Comparison of ENCODE assay signal across 10 mouse cellular contexts in genomic region chr6:103275476-103275875, GRCm38 (mm10).
DNase-seq lines count a peak whose midpoint lies in the region; ATAC-seq lines count a peak whose summit lies in the region.
"Had no signal": no experiment of that assay in that cellular context is flagged by ENCODE, and none has a peak within 500 bp of the region (broad histone marks: within the 10 kb centered on the region; RNA-seq: fewer than 3 reads in every experiment).

No protein-coding gene starts in this region.

- no peak overlapping the region for H3K4me3 ChIP-seq in hindbrain, embryonic 11.5 days (ENCODE audit: low read depth, low read length)
- H3K4me3 ChIP-seq in hindbrain, embryonic 10.5 days = no peak overlapping the region
- no peak overlapping the region for H3K4me3 ChIP-seq in midbrain, embryonic 14.5 days (replicated peaks; ENCODE audit: low read depth, low read length)
- no peak overlapping the region for H3K4me3 ChIP-seq in midbrain, embryonic 10.5 days
- H3K4me3 ChIP-seq in forebrain, embryonic 11.5 days (ENCODE audit: low read depth, low read length) = no peak overlapping the region
- H3K4me3 ChIP-seq: kidney, embryonic 15.5 days; megakaryocyte, embryonic 14.5 days had no signal

- H3K4me2 ChIP-seq in hindbrain, embryonic 11.5 days (replicated peaks; ENCODE audit: low read depth, low read length) = no peak overlapping the region
- H3K4me2 ChIP-seq in midbrain, embryonic 14.5 days (ENCODE audit: low read length) = no peak overlapping the region
- H3K4me2 ChIP-seq in forebrain, embryonic 11.5 days (ENCODE audit: low read depth, low read length, severe bottlenecking) = no peak overlapping the region
- H3K4me2 ChIP-seq: kidney, embryonic 15.5 days had no signal

- no peaks in the 10 kb centered on the region for H3K9me3 ChIP-seq in hindbrain, embryonic 11.5 days (ENCODE audit: control insufficient read depth, low read length)
- H3K9me3 ChIP-seq in hindbrain, embryonic 10.5 days = no peaks in the 10 kb centered on the region
- H3K9me3 ChIP-seq in midbrain, embryonic 14.5 days (ENCODE audit: control insufficient read depth, low read length) = no peaks in the 10 kb centered on the region
- no peaks in the 10 kb centered on the region for H3K9me3 ChIP-seq in midbrain, embryonic 10.5 days (replicated peaks)
- H3K9me3 ChIP-seq in forebrain, embryonic 11.5 days (ENCODE audit: control insufficient read depth, low read length) = no peaks in the 10 kb centered on the region
- H3K9me3 ChIP-seq: kidney, embryonic 15.5 days; megakaryocyte, embryonic 14.5 days had no signal

- no peak for ATAC-seq in hindbrain, embryonic 11.5 days (ENCODE audit: low FRiP score)
- ATAC-seq in midbrain, embryonic 14.5 days (ENCODE audit: low FRiP score, low TSS enrichment) = no peak
- ATAC-seq in forebrain, embryonic 11.5 days (replicated peaks; ENCODE audit: low FRiP score) = no peak

- no peaks in the 10 kb centered on the region for H3K4me1 ChIP-seq in hindbrain, embryonic 11.5 days (replicated peaks; ENCODE audit: control insufficient read depth, insufficient read depth, low read length)
- H3K4me1 ChIP-seq in hindbrain, embryonic 10.5 days (replicated peaks) = no peaks in the 10 kb centered on the region
- no peaks in the 10 kb centered on the region for H3K4me1 ChIP-seq in midbrain, embryonic 14.5 days (ENCODE audit: control insufficient read depth, insufficient read depth, low read length)
- no peaks in the 10 kb centered on the region for H3K4me1 ChIP-seq in midbrain, embryonic 10.5 days
- no peaks in the 10 kb centered on the region for H3K4me1 ChIP-seq in forebrain, embryonic 11.5 days (replicated peaks; ENCODE audit: control insufficient read depth, insufficient read depth, low read length)
- H3K4me1 ChIP-seq: kidney, embryonic 15.5 days; megakaryocyte, embryonic 14.5 days had no signal

- no peak overlapping the region for H3K27ac ChIP-seq in hindbrain, embryonic 11.5 days (ENCODE audit: low read depth, low read length)
- H3K27ac ChIP-seq in hindbrain, embryonic 10.5 days = no peak overlapping the region
- H3K27ac ChIP-seq in midbrain, embryonic 14.5 days (replicated peaks; ENCODE audit: low read depth, low read length) = no peak overlapping the region
- H3K27ac ChIP-seq in midbrain, embryonic 10.5 days (replicated peaks) = no peak overlapping the region
- no peak overlapping the region for H3K27ac ChIP-seq in forebrain, embryonic 11.5 days (ENCODE audit: low read depth, low read length)
- H3K27ac ChIP-seq: kidney, embryonic 15.5 days had no signal

- DNase-seq in hindbrain, embryonic 11.5 days (ENCODE audit: low spot score) = peak; percentile 65
- DNase-seq in hindbrain, embryonic 10.5 days (ENCODE audit: low spot score) = no peak
- DNase-seq in midbrain, embryonic 14.5 days = peak; percentile 84
- DNase-seq in midbrain, embryonic 10.5 days (ENCODE audit: low spot score) = no peak
- DNase-seq in embryo, embryonic 9.5 days (ENCODE audit: extremely low spot score) = peak; percentile 7
- peak; percentile 12 for DNase-seq in telencephalon, adult 2 months (ENCODE audit: low read depth, low spot score)
- DNase-seq in forebrain, embryonic 11.5 days (ENCODE audit: low spot score) = no peak
- no peak for DNase-seq in urinary bladder, postnatal 25 days (ENCODE audit: low spot score)

- no peak overlapping the region for H3K9ac ChIP-seq in hindbrain, embryonic 11.5 days (ENCODE audit: low read depth, low read length)
- H3K9ac ChIP-seq in midbrain, embryonic 14.5 days (replicated peaks; ENCODE audit: low read length) = no peak overlapping the region
- H3K9ac ChIP-seq in forebrain, embryonic 11.5 days (ENCODE audit: low read length) = no peak overlapping the region
- H3K9ac ChIP-seq: kidney, embryonic 15.5 days had no signal

- no peaks in the 10 kb centered on the region for H3K27me3 ChIP-seq in hindbrain, embryonic 11.5 days (ENCODE audit: control insufficient read depth, insufficient read depth, low read length)
- no peaks in the 10 kb centered on the region for H3K27me3 ChIP-seq in hindbrain, embryonic 10.5 days (ENCODE audit: insufficient read depth, poor library complexity, severe bottlenecking)
- no peaks in the 10 kb centered on the region for H3K27me3 ChIP-seq in midbrain, embryonic 14.5 days (ENCODE audit: control insufficient read depth, insufficient read depth, low read length)
- no peaks in the 10 kb centered on the region for H3K27me3 ChIP-seq in midbrain, embryonic 10.5 days (ENCODE audit: low read depth, poor library complexity, severe bottlenecking)
- no peaks in the 10 kb centered on the region for H3K27me3 ChIP-seq in forebrain, embryonic 11.5 days (ENCODE audit: control insufficient read depth, insufficient read depth, low read length)
- H3K27me3 ChIP-seq: kidney, embryonic 15.5 days had no signal

- WGBS in hindbrain, embryonic 11.5 days = 29% methylated on average over 2 of the region's 2 CpGs
- 29% methylated on average over 2 of the region's 2 CpGs for WGBS in hindbrain, embryonic 10.5 days
- WGBS in midbrain, embryonic 14.5 days = 23% methylated on average over 2 of the region's 2 CpGs
- WGBS in midbrain, embryonic 10.5 days = 33% methylated on average over 2 of the region's 2 CpGs
- WGBS in forebrain, embryonic 11.5 days = 33% methylated on average over 2 of the region's 2 CpGs

- no peaks in the 10 kb centered on the region for H3K36me3 ChIP-seq in hindbrain, embryonic 11.5 days (ENCODE audit: control insufficient read depth, insufficient read depth, low read length)
- no peaks in the 10 kb centered on the region for H3K36me3 ChIP-seq in hindbrain, embryonic 10.5 days
- H3K36me3 ChIP-seq in midbrain, embryonic 14.5 days (ENCODE audit: control insufficient read depth, insufficient read depth, low read length) = no peaks in the 10 kb centered on the region
- no peaks in the 10 kb centered on the region for H3K36me3 ChIP-seq in midbrain, embryonic 10.5 days
- H3K36me3 ChIP-seq in forebrain, embryonic 11.5 days (ENCODE audit: control insufficient read depth, insufficient read depth, low read length) = no peaks in the 10 kb centered on the region
- H3K36me3 ChIP-seq: kidney, embryonic 15.5 days had no signal

Comparison
In these comparisons a context has a peak if more than half of its experiments do, and no peak if none do; other contexts are left out.
1. DNase-seq: peak in hindbrain, embryonic 11.5 days (single experiment), midbrain, embryonic 14.5 days (single experiment), embryo, embryonic 9.5 days (single experiment) and telencephalon, adult 2 months (single experiment); none in hindbrain, embryonic 10.5 days (single experiment), midbrain, embryonic 10.5 days (single experiment), forebrain, embryonic 11.5 days (single experiment) and urinary bladder, postnatal 25 days (single experiment).